In genomic region chr1:51384051-51384450, GRCm38 (mm10) we compare ENCODE assay signal across 15 mouse cellular contexts.
"Had no signal": no experiment of that assay in that cellular context is flagged by ENCODE, and none has a peak within 500 bp of the region (broad histone marks: within the 10 kb centered on the region; RNA-seq: fewer than 3 reads in every experiment).

No protein-coding gene starts in this region.

- H3K36me3 ChIP-seq: liver, embryonic 13.5 days; midbrain, embryonic 10.5 days had no signal

- H3K4me1 ChIP-seq: liver, embryonic 13.5 days; megakaryocyte, embryonic 14.5 days; midbrain, embryonic 10.5 days had no signal

- ATAC-seq: midbrain, embryonic 16.5 days had no signal

- H3K9ac ChIP-seq: liver, embryonic 13.5 days had no signal

- H3K4me2 ChIP-seq: liver, embryonic 13.5 days had no signal

- H3K27ac ChIP-seq: kidney, postnatal 0 days; left cerebral cortex, adult 2 months; liver, embryonic 13.5 days; midbrain, embryonic 10.5 days had no signal

- H3K9me3 ChIP-seq: liver, embryonic 13.5 days; midbrain, embryonic 10.5 days had no signal

- DNase-seq: kidney, adult 18-20 months; kidney, adult 9 months; kidney, postnatal 25 days; layer of hippocampus, postnatal 36 days; liver, embryonic 13.5 days; lung, adult 2 months; lung, postnatal 10 days; lung, postnatal 36 days; thymus, adult 18-20 months; thymus, postnatal 36 days had no signal

- H3K4me3 ChIP-seq: left cerebral cortex, adult 2 months; liver, embryonic 13.5 days; megakaryocyte, embryonic 14.5 days; midbrain, embryonic 10.5 days had no signal

- H3K27me3 ChIP-seq: liver, embryonic 13.5 days; megakaryocyte, embryonic 14.5 days had no signal
